Mouse (Mus musculus): Measurements from ENCODE around the gene Irak1. TPM values are rescaled to one million over a fixed set of nuclear protein-coding genes. Genes with fewer than 3 reads are reported as not detected.

Gene Irak1
- polyA plus RNA-seq (2012; rRNA removed; ENCODE audit: low replicate concordance) = 228 and 351 TPM in 2 replicates

GRCm38 (mm10) chrX:74023188-74024049 lies at the start of gene Irak1:
Irak1 (minus strand) TSS chrX:74023918.

GRCm38 (mm10) chrX:73966248-73967176 lies 57.2 kb downstream of the Irak1 start, which contains the start of gene Hcfc1:
Hcfc1 (minus strand) TSS chrX:73966357.

Other genes with a start within 250 kb of the Irak1 start
- 33.8 and 40.9 TPM in 2 replicates for gene Srpk3, start 249.5 kb downstream of the Irak1 start, polyA plus RNA-seq (2012; rRNA removed; ENCODE audit: low replicate concordance)
- 290 and 957 TPM in 2 replicates for gene Idh3g, start 237.0 kb downstream of the Irak1 start, polyA plus RNA-seq (2012; rRNA removed; ENCODE audit: low replicate concordance)
- gene Ssr4, start 236.9 kb downstream of the Irak1 start, polyA plus RNA-seq (2012; rRNA removed; ENCODE audit: low replicate concordance) = 196 and 219 TPM in 2 replicates
- gene Pdzd4, start 198.9 kb downstream of the Irak1 start, polyA plus RNA-seq (2012; rRNA removed; ENCODE audit: low replicate concordance) = 1.9 and 2.8 TPM in 2 replicates
- gene Avpr2, start 131.8 kb downstream of the Irak1 start, polyA plus RNA-seq (2012; rRNA removed; ENCODE audit: low replicate concordance) = not detected in 2 replicates
- gene L1cam, start 127.8 kb downstream of the Irak1 start, polyA plus RNA-seq (2012; rRNA removed; ENCODE audit: low replicate concordance) = 3.8 and 4.2 TPM in 2 replicates
- 109 and 157 TPM in 2 replicates for gene Arhgap4, start 102.0 kb downstream of the Irak1 start, polyA plus RNA-seq (2012; rRNA removed; ENCODE audit: low replicate concordance)
- 45.5 and 58.2 TPM in 2 replicates for gene Naa10, start 102.0 kb downstream of the Irak1 start, polyA plus RNA-seq (2012; rRNA removed; ENCODE audit: low replicate concordance)
- 14.0 and 16.6 TPM in 2 replicates for gene Renbp, start 93.1 kb downstream of the Irak1 start, polyA plus RNA-seq (2012; rRNA removed; ENCODE audit: low replicate concordance)
- 29.8 and 73.5 TPM in 2 replicates for gene Hcfc1, start 57.6 kb downstream of the Irak1 start, polyA plus RNA-seq (2012; rRNA removed; ENCODE audit: low replicate concordance)
- gene Opn1mw, start 103.5 kb upstream of the Irak1 start, polyA plus RNA-seq (2012; rRNA removed; ENCODE audit: low replicate concordance) = 2.1 TPM in 1 of 2 replicates, not detected in the other
- gene Mecp2, start 111.4 kb upstream of the Irak1 start, polyA plus RNA-seq (2012; rRNA removed; ENCODE audit: low replicate concordance) = 6.0 and 8.2 TPM in 2 replicates
- not detected in 2 replicates for gene Tex28, start 143.9 kb upstream of the Irak1 start, polyA plus RNA-seq (2012; rRNA removed; ENCODE audit: low replicate concordance)
- gene Tktl1, start 153.3 kb upstream of the Irak1 start, polyA plus RNA-seq (2012; rRNA removed; ENCODE audit: low replicate concordance) = 0.19 TPM in 1 of 2 replicates, not detected in the other
- gene Flna, start 225.9 kb upstream of the Irak1 start, polyA plus RNA-seq (2012; rRNA removed; ENCODE audit: low replicate concordance) = 435 and 465 TPM in 2 replicates
- gene Emd, start 230.8 kb upstream of the Irak1 start, polyA plus RNA-seq (2012; rRNA removed; ENCODE audit: low replicate concordance) = 54.0 and 73.1 TPM in 2 replicates
- gene Rpl10, start 246.9 kb upstream of the Irak1 start, polyA plus RNA-seq (2012; rRNA removed; ENCODE audit: low replicate concordance) = 1,218 and 1,546 TPM in 2 replicates